Mouse (Mus musculus) heart, embryonic 14.5 days (tissue): ENCODE results near the gene Wnk4. TPM values are rescaled to one million over a fixed set of nuclear protein-coding genes. Genes with fewer than 3 reads are reported as not detected.

Source experiments
- ATAC-seq: fragments of 200-750 bp; cut with Nextera tagmentation; 2 replicates; pipeline ENCODE4 v1.8.0; 2017; ENCODE audit warnings: low read depth, moderate TSS enrichment; ENCODE audit not compliant: insufficient number of reproducible peaks, insufficient read depth, low FRiP score
- H3K27ac ChIP-seq, 2 experiments: fragments of 200-500 bp in 1 of 2; fragments of 300-500 bp in 1 of 2; sonication (generic) in 1 of 2; replicated peaks in 1 of 2; 2 replicates each; pipeline ENCODE4 v1.5.1; 2012 to 2014; ENCODE audit warnings: low read depth in 2 of 2, low read length in 2 of 2, control low read depth in 1 of 2, mild to moderate bottlenecking in 1 of 2, mixed read lengths in 1 of 2; ENCODE audit not compliant: control insufficient read depth in 1 of 2, insufficient read depth in 1 of 2
- H3K27me3 ChIP-seq: fragments of 300-500 bp; sonication (generic); 2 replicates; pipeline ENCODE4 v1.6.1; 2014; ENCODE audit warnings: mild to moderate bottlenecking, low read length, control low read depth; ENCODE audit not compliant: control insufficient read depth, insufficient read depth
- H3K36me3 ChIP-seq: fragments of 300-500 bp; sonication (generic); 2 replicates; pipeline ENCODE4 v1.6.1; 2014; ENCODE audit warnings: mild to moderate bottlenecking, control low read depth, low read length, mixed read lengths; ENCODE audit not compliant: control insufficient read depth, insufficient read depth
- H3K4me1 ChIP-seq, 2 experiments: fragments of 200-500 bp in 1 of 2; fragments of 300-500 bp in 1 of 2; sonication (generic) in 1 of 2; 2 replicates each; pipeline ENCODE4 v1.6.1; 2012 to 2014; ENCODE audit warnings: low read length in 2 of 2, control low read depth in 1 of 2, mixed read lengths in 1 of 2; ENCODE audit not compliant: control insufficient read depth in 2 of 2, insufficient read depth in 2 of 2
- H3K4me2 ChIP-seq: fragments of 300-500 bp; sonication (generic); 2 replicates; pipeline ENCODE4 v1.6.1; 2014; ENCODE audit warnings: mild to moderate bottlenecking, low read length
- H3K4me3 ChIP-seq, 2 experiments: fragments of 200-500 bp in 1 of 2; fragments of 300-500 bp in 1 of 2; sonication (generic) in 1 of 2; 2 replicates each; pipeline ENCODE4 v1.5.1; 2012 to 2014; ENCODE audit warnings: low read length in 2 of 2, mild to moderate bottlenecking in 2 of 2, control low read depth in 1 of 2, low read depth in 1 of 2, moderate library complexity in 1 of 2; ENCODE audit not compliant: control insufficient read depth in 1 of 2, insufficient read depth in 1 of 2
- H3K9ac ChIP-seq: fragments of 300-500 bp; sonication (generic); 2 replicates; pipeline ENCODE4 v1.6.1; 2014; ENCODE audit warnings: mild to moderate bottlenecking, low read length
- H3K9me3 ChIP-seq: fragments of 300-500 bp; sonication (generic); 2 replicates; pipeline ENCODE4 v1.6.1; 2016; ENCODE audit warnings: low read length, control low read depth; ENCODE audit not compliant: control insufficient read depth
- WGBS: fragments of 180-500 bp; shearing (Covaris S2); extraction: QIAGEN DNeasy Blood & Tissue Kit; methylation state at CpG from one replicate; pipeline ENCODE4 v1.1.7; 2014; 5-methylcytosine and 5-hydroxymethylcytosine counted together
- polyA plus RNA-seq: library from polyadenylated mRNA; unstranded; fragments of >200 nt; fragmentation: Nextera tagmentation; extraction: Ambion mirVana; gene quantifications from 2 replicates; pipeline ENCODE4 v1.2.1, GENCODE M21; 2014

Gene Wnk4
- polyA plus RNA-seq, 1 experiment from 2014 or later = 9.5 TPM

DNA sequence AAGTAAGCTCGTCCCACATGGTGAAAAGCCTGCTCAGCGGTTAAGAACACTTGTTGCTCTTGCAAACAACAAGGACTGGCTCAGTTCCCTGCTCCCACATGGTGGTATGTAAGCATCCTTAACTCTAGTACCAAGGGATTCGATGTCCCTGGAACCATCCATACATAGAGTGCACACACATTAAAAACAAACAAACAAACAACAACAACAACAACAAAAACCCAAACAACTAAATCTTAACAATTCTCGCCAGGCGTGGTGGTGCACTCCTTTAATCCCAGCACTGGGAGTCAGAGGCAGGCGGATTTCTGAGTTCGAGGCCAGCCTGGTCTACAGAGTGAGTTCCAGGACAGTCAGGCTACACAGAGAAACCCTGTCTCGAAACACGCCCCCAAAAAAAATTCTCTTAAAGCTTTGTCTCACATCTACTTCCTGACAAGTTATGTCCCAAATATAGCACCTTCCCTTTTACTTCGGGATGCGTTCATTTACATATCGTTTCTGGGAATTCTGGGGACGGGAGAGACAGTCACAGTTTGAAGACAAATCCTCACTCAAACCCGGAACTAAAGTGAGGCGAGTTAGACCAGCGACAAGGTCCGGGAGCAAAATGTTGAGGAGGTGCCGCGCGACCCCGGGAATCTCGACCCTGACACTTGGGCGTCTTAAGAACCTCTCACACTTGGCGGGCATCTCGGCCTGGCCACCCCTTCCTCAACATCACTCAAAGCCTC is 34.9 kb upstream of the Wnk4 start:
- peaks cover 4 to 13% of the 10 kb centered on the region in 2 experiments; a peak in 3 of 4 replicates for H3K4me1 ChIP-seq
- ATAC-seq = no peak
- peak overlapping the region; percentile 91 for H3K4me2 ChIP-seq

DNA sequence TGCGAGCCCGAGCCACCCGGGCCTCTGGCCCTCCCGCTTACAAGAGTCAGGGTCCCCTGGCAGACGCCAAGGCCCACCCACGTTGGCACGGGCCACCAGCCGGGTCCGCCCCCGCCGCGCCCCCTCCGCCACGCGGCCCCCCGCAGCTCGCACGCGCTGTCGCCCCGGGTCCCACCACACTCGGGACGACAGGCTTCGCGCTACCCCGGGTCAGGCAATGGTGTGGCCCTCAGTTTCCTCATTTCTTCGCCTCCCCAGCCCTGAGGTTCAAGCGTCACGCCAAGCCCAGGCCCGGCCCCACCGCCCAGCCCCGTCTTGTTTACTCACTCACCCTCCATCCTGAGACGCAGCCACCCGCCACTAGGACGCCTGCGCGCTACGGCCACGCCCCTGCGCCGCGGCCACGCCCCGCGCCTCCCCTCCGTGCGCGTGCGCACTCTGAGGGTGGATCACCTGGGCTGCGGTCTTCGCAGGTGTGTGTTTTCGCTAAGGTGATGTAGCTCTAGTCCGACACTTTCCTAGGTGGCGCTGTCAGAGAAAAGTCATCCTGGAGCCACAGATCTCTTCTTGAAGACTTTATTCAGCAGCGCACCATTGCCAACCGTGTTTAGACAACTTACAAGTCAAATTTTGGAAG is 34.2 kb upstream of the Wnk4 start, which contains the start of gene Ezh1:
TSS of gene Ezh1 (minus strand) at position 399 of the 637 bp plus-strand sequence.
- H3K9ac ChIP-seq = peak within 1 kb of the TSS; percentile 78
- peak within 1 kb of the TSS; percentile 60 to 81 for H3K4me3 ChIP-seq
- no peaks in the 10 kb centered on the region for H3K9me3 ChIP-seq
- peak within 1 kb of the TSS; percentile 91 for H3K4me2 ChIP-seq
- H3K27ac ChIP-seq = peak within 1 kb of the TSS; percentile 50 to 51; a peak in 3 of 4 replicates
- H3K4me1 ChIP-seq = peaks cover 10 to 18% of the 10 kb centered on the region in 2 experiments
- 2% methylated on average over 45 of the region's 56 CpGs for WGBS
- no peaks in the 10 kb centered on the region for H3K27me3 ChIP-seq
- H3K36me3 ChIP-seq = no peaks in the 10 kb centered on the region
- peak; percentile 90 for ATAC-seq

More for the DNA sequence above, 34.9 kb upstream of the Wnk4 start:
- peak overlapping the region; percentile 50 to 51; a peak in 3 of 4 replicates for H3K27ac ChIP-seq
- H3K9me3 ChIP-seq = no peaks in the 10 kb centered on the region
- no peaks in the 10 kb centered on the region for H3K36me3 ChIP-seq
- H3K27me3 ChIP-seq = no peaks in the 10 kb centered on the region
- peak overlapping the region; percentile 78 for H3K9ac ChIP-seq
- H3K4me3 ChIP-seq = peak overlapping the region; percentile 60 to 81
- 16% methylated on average over 25 of the region's 25 CpGs for WGBS

DNA sequence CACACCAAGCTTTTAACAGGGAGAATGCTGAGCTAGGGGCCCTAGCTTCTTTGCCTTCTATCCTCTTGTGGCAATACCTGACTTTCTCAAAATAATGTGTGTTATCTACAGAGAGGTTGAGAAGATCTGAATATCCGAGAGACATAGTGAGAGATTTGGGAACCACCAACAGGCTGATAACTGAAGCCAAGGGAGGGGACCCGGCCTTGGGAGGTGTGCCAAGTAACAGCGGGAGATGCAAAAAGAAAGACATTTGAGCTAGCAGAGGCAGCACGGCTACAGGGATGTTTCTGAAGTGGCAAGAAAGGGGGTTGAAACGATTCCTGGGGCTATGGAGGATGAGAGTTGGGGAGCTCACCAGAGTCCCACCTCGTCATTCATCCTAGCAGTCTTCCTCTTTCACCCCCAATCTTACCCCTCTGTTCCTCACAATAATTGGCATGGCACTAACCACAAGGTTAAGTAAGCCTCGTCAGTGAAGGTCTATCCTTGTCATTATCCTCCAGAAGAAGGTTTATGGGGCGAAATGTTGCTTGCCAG is 30.9 kb upstream of the Wnk4 start:
- H3K4me2 ChIP-seq = no peak overlapping the region
- H3K9me3 ChIP-seq = no peaks in the 10 kb centered on the region
- no peaks in the 10 kb centered on the region for H3K36me3 ChIP-seq
- H3K9ac ChIP-seq = no peak overlapping the region; the same call in 1 of the 2 replicates
- H3K27me3 ChIP-seq = no peaks in the 10 kb centered on the region
- H3K27ac ChIP-seq = peak overlapping the region; percentile 89 to 94; a peak in 3 of 4 replicates
- peaks cover 12 to 26% of the 10 kb centered on the region in 2 experiments for H3K4me1 ChIP-seq
- H3K4me3 ChIP-seq = no peak overlapping the region
- no peak for ATAC-seq
- 23% methylated on average over 8 of the region's 8 CpGs for WGBS

DNA sequence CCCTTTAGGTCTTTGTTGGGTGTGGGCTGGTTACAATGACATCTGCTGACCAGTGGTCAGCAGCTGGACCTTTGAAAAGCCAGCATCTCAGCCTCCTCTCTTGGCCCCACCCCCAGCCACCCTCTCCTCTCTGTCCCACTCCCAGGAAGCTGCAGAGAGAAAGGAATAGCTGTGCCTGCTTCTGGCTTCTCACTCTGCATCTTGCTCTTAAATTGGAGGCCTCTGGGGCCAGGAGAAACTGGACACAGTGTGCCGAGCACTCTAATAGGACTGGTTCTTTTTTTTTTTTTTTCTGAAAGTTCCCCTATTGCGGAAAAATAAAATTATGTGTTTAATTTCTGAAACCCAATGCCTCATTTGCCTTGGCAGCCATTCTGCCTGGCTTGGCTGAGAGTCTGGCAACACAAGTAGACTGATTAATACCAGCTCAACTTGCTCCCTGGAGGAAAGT is 30.3 kb upstream of the Wnk4 start:
- no peaks in the 10 kb centered on the region for H3K27me3 ChIP-seq
- no peak for ATAC-seq
- peak overlapping the region; percentile 89 to 94 for H3K27ac ChIP-seq
- no peak overlapping the region for H3K4me3 ChIP-seq
- H3K4me1 ChIP-seq = peaks cover 12 to 24% of the 10 kb centered on the region in 2 experiments
- no peak overlapping the region for H3K9ac ChIP-seq
- no peaks in the 10 kb centered on the region for H3K9me3 ChIP-seq
- H3K36me3 ChIP-seq = no peaks in the 10 kb centered on the region
- no peak overlapping the region for H3K4me2 ChIP-seq
- WGBS = 41% methylated on average over 2 of the region's 2 CpGs

DNA sequence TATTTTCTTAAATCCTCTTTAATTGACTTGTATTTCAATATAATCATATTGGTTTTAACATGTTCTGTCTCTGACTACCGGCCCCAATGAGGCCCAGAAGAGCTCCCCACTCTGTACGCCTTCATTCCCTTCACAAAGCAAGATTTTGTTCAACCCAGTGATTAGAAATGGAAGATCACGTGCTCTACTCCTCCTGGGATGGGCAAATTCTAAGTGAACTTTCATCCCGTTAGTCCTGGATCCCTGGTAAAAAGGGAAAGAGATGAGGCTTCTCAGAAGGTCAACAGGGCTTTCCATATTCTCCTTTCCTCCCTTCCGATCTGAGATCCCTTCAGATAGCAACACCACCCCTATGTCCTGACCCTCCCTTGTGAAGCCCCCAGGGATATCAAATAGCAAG is 29.8 kb upstream of the Wnk4 start:
- 31% methylated on average over 5 of the region's 5 CpGs for WGBS
- H3K4me3 ChIP-seq = no peak overlapping the region
- H3K27ac ChIP-seq = peak overlapping the region; percentile 89 to 94
- peak overlapping the region; percentile 56 for H3K9ac ChIP-seq
- no peaks in the 10 kb centered on the region for H3K36me3 ChIP-seq
- peaks cover 12 to 20% of the 10 kb centered on the region in 2 experiments for H3K4me1 ChIP-seq
- peak overlapping the region; percentile 56 for H3K4me2 ChIP-seq
- no peaks in the 10 kb centered on the region for H3K9me3 ChIP-seq
- no peak for ATAC-seq
- H3K27me3 ChIP-seq = no peaks in the 10 kb centered on the region

DNA sequence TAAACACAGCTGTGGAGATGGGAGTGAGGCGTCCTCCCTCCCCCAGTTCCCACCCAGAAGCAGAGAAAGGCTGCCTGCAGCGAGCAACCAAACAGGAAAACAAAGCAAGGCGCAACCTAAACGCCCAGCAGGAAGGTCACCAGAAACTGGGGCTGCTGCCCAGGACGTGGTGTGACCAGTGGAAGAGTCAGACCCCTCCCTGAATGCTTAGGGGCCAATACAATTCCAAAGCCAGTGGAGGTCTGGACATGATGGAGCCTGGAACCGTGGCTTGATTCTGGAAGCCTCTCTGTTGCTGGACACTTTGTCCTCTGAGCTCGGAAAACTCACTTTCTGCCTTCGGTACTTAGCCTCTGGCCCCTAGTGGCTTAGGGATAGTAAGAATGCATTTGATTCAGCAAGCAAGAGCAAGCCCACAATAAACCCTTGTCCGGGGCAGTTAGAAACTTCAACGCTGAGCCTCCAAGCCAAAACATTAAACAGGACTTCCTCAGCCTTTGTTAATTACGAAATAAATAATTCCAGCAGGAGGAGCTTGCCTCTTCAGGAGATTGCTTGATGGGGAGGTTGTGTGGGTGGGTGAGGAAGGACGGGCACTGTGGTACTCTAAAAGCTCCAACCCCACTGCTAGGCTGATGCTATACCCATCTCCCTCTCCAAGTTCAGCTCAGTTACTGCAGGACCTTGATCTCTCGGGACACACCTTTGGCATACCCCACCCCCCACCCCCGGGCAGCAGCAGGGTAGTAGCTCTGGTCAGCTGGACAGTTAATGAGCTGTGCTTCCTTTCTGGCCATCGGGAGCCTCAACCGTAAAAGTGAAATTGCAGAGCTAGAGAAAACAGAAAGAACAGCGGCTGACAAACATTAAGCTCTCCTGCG is 29.1 kb upstream of the Wnk4 start:
- H3K27ac ChIP-seq = peak overlapping the region; percentile 89 to 94

More for the DNA sequence above, 29.1 kb upstream of the Wnk4 start:
- H3K4me2 ChIP-seq = peak overlapping the region; percentile 56
- H3K36me3 ChIP-seq = no peaks in the 10 kb centered on the region
- WGBS = 10% methylated on average over 18 of the region's 18 CpGs
- H3K4me3 ChIP-seq = peak overlapping the region in 1 of 2 experiments; percentile 17; a peak in 1 of 4 replicates
- no peaks in the 10 kb centered on the region for H3K9me3 ChIP-seq
- ATAC-seq = 0 out of 2 replicates have a peak, but pooled peaks have one; percentile 24
- no peaks in the 10 kb centered on the region for H3K27me3 ChIP-seq
- H3K9ac ChIP-seq = peak overlapping the region; percentile 56
- peaks cover 12 to 20% of the 10 kb centered on the region in 2 experiments for H3K4me1 ChIP-seq
